Mouse (Mus musculus) bone marrow macrophage, adult 2 months (primary cell): ENCODE results near the gene Svep1. TPM values are rescaled to one million over a fixed set of nuclear protein-coding genes. Genes with fewer than 3 reads are reported as not detected.

ENCODE experiments used
- H3K27ac ChIP-seq: 2 replicates; pipeline ENCODE4 v1.5.1; 2012; ENCODE audit warnings: low read depth, low read length; ENCODE audit not compliant: insufficient read depth
- H3K4me1 ChIP-seq: 2 replicates; pipeline ENCODE4 v1.6.1; 2012; ENCODE audit warnings: low read length; ENCODE audit not compliant: control insufficient read depth, insufficient read depth
- H3K4me3 ChIP-seq: 2 replicates; pipeline ENCODE4 v1.5.1; 2012; ENCODE audit warnings: mild to moderate bottlenecking, low read length, moderate library complexity; ENCODE audit not compliant: insufficient read depth
- CTCF ChIP-seq: IDR thresholded peaks from 2 replicates; pipeline ENCODE4 v1.5.1; 2012; ENCODE audit warnings: low read depth, mild to moderate bottlenecking, low read length, moderate library complexity
- POLR2A ChIP-seq: IDR thresholded peaks from 2 replicates; pipeline ENCODE4 v1.6.1; 2012; ENCODE audit warnings: mild to moderate bottlenecking, low read depth, low read length, borderline replicate concordance
- polyA plus RNA-seq: library from polyadenylated mRNA; stranded (reverse); fragments of >200 nt; gene quantifications from 2 replicates; pipeline ENCODE4 v1.2.4, GENCODE M21; 2012; ENCODE audit not compliant: missing spikeins, insufficient read depth, insufficient read length

Gene Svep1
- 0.07 and 0.12 TPM in 2 replicates for polyA plus RNA-seq

DNA sequence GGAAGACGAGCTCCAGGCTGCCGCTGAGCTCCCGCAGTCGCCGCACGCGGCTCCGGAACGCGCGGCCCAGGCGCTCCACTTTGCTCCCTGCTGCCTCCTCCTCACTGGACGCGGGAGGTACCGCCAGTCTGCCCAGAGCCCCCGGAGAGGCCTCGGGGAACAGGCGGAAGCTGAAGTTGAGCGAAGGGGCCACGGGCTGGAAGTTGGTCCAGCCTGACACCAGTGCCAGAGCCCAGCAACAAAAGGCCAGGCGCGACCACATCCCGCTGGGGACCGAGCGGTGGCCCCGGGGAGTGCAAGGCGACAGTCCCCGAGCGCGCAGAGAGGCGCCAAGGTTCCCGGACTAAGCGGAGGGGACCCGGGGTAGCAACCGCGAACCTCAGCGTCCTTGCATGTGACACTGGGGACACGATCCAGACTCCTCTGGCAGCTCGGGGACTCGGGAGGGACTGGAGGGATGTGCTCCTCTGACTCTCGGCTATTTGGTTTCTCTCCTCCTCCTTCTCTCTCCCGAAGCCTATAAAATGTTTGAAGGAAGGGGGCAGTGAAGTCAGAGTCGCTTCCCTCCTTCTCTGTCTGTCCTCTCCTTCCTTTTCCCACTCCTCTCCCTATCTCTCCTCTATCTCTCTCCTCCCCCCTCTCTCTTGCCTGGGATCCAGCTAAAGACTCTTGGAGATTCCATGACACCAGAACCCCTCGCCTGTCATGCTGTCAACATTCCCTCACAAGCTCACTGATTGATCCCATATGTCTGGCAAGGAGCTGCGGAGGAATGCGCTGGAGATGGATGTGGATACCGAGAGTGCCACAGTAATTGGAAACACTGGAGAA lies at the start of gene Svep1:
TSS of gene Svep1 (minus strand) at position 745 of the 831 bp plus-strand sequence.
- 0 out of 2 replicates have a peak within 1 kb of the TSS, but pooled peaks have one; percentile 17 for H3K4me3 ChIP-seq
- TF ChIP-seq CTCF (no peak), POLR2A (no peak)
- no peaks in the 10 kb centered on the region for H3K4me1 ChIP-seq
- H3K27ac ChIP-seq = no peak within 1 kb of the TSS

DNA sequence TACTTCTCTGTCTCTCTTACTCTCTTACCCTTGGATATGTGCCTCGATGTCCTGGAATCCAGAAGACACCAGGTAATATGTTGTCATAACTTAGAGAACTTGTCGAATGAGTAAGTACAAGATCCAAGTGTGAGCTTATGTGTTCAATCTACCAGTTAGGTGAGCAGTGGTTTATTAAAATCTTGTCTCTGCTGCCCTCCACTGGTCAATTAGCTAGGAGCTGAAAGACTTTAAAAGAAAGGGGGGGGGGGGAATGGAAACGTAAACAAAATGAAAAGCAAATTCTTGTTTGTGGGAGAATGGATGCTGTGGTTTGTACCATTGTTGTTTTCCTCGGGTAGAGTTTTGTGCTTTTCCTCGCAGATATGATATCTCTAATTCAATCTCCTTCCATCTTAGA lies 46.8 kb upstream of the Svep1 start:
- Histone ChIP-seq H3K4me1 (no peaks in the 10 kb centered on the region), H3K4me3 (no peak overlapping the region), H3K27ac (no peak overlapping the region)
- TF ChIP-seq CTCF = no peak

DNA sequence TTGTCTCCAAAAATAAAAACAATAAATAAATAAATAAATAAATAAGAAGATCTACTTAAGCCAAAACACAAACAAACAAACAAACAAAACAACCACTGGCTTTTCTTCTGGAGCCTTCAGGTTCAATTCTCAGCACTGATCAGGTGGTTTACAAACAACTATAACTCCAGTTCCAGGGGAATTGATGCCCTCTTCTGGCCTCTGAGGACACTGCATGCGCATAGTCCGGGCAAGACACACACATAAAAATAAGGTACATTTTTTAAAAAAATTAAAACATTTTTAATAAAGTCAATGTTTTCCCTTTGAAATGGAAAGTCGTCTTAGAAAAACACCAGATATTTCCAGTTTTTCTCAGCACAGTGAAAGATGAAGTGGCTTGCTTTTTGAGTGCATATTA lies 45.7 kb upstream of the Svep1 start:
- no peak for TF ChIP-seq POLR2A
- no peak for TF ChIP-seq CTCF
- H3K4me3 ChIP-seq = no peak overlapping the region
- no peak overlapping the region for H3K27ac ChIP-seq
- H3K4me1 ChIP-seq = no peaks in the 10 kb centered on the region

DNA sequence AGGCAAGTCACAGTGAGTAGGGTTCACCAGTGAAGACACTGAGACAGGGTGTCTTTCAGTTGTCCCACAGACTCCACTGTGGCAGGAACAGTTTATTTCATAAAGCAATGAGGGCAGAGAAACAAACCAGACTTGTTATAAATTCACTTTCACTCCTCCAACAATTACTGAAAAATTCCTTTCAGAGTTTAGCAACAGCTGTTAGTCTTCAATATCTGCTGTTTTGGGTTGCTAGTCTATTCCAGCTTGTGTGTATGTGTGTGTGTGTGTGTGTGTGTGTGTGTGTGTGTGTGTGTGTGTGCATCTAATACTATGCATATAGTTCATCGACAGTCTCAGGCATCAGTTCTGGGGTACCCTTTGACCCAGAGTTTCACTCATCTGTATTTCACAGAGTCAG lies 38.9 kb upstream of the Svep1 start:
- Histone ChIP-seq H3K27ac (no peak overlapping the region), H3K4me3 (no peak overlapping the region), H3K4me1 (0 out of 2 replicates have a peak, but pooled peaks cover under 1% of the 10 kb centered on the region)
- TF ChIP-seq CTCF = no peak
- TF ChIP-seq POLR2A = no peak

- H3K4me3 ChIP-seq = no peak overlapping the region
- H3K4me1 ChIP-seq = 0 out of 2 replicates have a peak, but pooled peaks cover 3% of the 10 kb centered on the region
- TF ChIP-seq POLR2A = no peak
- TF ChIP-seq CTCF = no peak
- peak overlapping the region; percentile 12; the same call in 1 of the 2 replicates for H3K27ac ChIP-seq
Measured at GRCm38 (mm10) chr4:58240416-58240815, 33.8 kb upstream of the Svep1 start.

- no peak for TF ChIP-seq CTCF
- no peak for TF ChIP-seq POLR2A
- Histone ChIP-seq H3K27ac (no peak overlapping the region), H3K4me1 (0 out of 2 replicates have a peak, but pooled peaks cover 3% of the 10 kb centered on the region), H3K4me3 (no peak overlapping the region)
Measured at GRCm38 (mm10) chr4:58235828-58236227, 29.2 kb upstream of the Svep1 start.

- H3K4me1 ChIP-seq = no peaks in the 10 kb centered on the region
- TF ChIP-seq CTCF (no peak), POLR2A (no peak)
- H3K27ac ChIP-seq = no peak overlapping the region
- H3K4me3 ChIP-seq = no peak overlapping the region
Measured at GRCm38 (mm10) chr4:58223499-58223898, 16.8 kb upstream of the Svep1 start.

GRCm38 (mm10) chr4:58211374-58211773 lies 4.7 kb upstream of the Svep1 start:
- Histone ChIP-seq H3K4me3 (no peak overlapping the region), H3K27ac (no peak overlapping the region), H3K4me1 (no peaks in the 10 kb centered on the region)
- TF ChIP-seq CTCF (no peak), POLR2A (no peak)

- H3K27ac ChIP-seq = no peak overlapping the region
- no peak overlapping the region for H3K4me3 ChIP-seq
- no peak for TF ChIP-seq CTCF
- no peak for TF ChIP-seq POLR2A
- H3K4me1 ChIP-seq = no peaks in the 10 kb centered on the region
Measured at GRCm38 (mm10) chr4:58210557-58211090, 4.0 kb upstream of the Svep1 start.

DNA sequence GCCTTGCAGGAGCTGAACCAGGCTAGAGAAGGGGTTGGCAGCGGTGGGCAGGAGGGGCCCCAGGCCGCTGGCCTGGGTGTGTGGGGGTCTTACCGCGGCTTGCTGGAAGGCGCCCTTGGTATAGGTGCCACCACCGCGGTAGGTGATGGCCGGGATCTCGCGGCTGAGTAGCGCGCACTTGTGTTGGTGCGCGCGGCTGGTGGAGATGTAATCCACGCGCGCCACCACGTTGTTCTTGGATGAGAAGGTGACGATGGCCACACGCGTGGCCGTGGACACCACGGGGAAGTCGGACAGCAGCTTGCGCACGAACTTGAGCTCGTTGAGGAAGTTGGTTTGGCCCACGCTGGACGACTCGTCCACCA lies 927 bp downstream of the Svep1 start:
- TF ChIP-seq POLR2A = no peak
- no peak for TF ChIP-seq CTCF
- H3K4me3 ChIP-seq = no peak overlapping the region
- no peak overlapping the region for H3K27ac ChIP-seq
- H3K4me1 ChIP-seq = no peaks in the 10 kb centered on the region
